Mouse (Mus musculus): Measurements from ENCODE around the gene AC161166.1. TPM values are rescaled to one million over a fixed set of nuclear protein-coding genes. Genes with fewer than 3 reads are reported as not detected.

AC161166.1 gene
- polyA plus RNA-seq, 1 experiment from 2014 or later, result 0.72 TPM

DNA sequence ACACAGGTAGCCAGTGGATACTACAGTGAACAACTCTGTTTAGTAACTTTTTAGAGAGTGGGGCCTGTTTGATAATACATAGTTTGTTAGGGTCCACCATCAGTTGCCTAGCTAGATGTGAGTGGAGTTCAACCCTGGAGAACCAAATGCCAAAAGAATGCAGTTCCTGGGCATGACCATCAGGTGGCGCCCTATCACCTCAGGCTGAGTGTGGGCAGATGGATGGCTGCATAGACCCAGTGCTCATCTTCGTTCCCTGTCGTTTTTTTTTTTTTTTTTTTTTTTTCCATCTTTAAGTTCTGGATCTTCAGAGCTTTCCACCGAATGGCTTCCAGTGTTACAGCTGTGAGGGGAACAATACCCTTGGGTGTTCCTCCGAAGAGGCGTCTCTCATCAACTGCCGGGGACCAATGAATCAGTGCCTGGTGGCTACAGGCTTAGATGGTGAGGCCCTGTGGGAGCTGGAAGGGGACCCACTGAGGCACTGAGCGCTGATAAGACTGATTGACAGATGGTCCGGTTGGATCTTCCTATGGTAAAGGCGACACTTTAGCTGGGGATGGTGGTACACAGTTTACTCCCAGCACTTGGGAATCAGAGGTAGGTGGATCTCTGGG, 38.2 kb downstream of the AC161166.1 start:
- Histone ChIP-seq H3K36me3 (no peaks in the 10 kb centered on the region), H3K9ac (no peak overlapping the region), H3K27ac (replicated peaks) (0 out of 2 replicates have a peak overlapping the region, but pooled peaks have one; percentile 60), H3K4me3 (replicated peaks) (no peak overlapping the region), H3K9me3 (replicated peaks) (0 out of 2 replicates have a peak, but pooled peaks cover 7% of the 10 kb centered on the region), H3K4me1 (peaks cover 10% of the 10 kb centered on the region), H3K27me3 (no peaks in the 10 kb centered on the region), H3K4me2 (replicated peaks) (no peak overlapping the region)
- ATAC-seq (ENCODE audit: insufficient number of reproducible peaks, low FRiP score, low TSS enrichment, low read depth), result no peak
- WGBS, result 45% methylated on average over 10 of the region's 10 CpGs

DNA sequence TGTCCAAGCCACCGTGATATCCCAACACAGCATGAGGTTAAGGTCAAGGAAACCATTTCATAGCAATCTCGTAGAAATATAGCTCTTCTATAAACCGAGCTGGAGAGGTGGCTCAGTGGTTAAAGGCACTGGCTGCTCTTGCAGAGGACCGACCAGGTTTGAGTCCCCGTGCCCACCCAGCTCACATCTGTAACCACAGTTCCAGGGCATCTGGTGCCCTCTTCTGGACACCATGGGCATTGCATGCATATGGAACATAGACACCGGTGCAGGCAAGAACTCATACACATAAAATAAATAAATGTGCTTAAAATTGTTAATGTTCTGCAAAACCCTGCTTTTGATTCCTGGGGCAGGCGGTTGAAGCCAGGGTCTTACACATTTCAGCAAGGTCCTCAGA, 39.3 kb downstream of the AC161166.1 start:
- Histone ChIP-seq H3K27me3 (no peaks in the 10 kb centered on the region), H3K36me3 (no peaks in the 10 kb centered on the region), H3K9ac (no peak overlapping the region), H3K4me1 (peaks cover 10% of the 10 kb centered on the region), H3K4me3 (replicated peaks) (no peak overlapping the region), H3K27ac (replicated peaks) (no peak overlapping the region), H3K9me3 (replicated peaks) (0 out of 2 replicates have a peak, but pooled peaks cover 9% of the 10 kb centered on the region), H3K4me2 (replicated peaks) (no peak overlapping the region)
- 75% methylated on average over 7 of the region's 7 CpGs for WGBS
- no peak for ATAC-seq (ENCODE audit: insufficient number of reproducible peaks, low FRiP score, low TSS enrichment, low read depth)

DNA sequence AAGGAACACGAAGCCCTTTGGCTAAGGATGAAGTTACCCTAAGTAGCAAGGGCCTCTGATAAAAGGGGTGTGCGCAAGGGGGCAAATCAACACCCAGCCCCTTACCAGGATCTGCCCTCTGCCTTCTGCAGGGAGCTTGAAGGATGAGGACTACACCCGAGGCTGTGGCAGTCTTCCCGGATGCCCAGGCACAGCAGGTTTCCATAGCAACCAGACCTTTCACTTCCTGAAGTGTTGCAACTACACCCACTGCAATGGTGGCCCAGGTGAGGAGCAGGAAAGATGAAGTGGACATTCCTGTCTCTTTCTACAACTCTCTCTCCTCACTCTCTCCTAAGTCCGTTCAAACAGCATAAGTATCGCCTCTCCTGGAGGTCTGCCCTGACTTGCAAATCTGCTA, 39.8 kb downstream of the AC161166.1 start:
- no peaks in the 10 kb centered on the region for H3K36me3 ChIP-seq
- H3K4me3 ChIP-seq (replicated peaks), result no peak overlapping the region
- WGBS, result 74% methylated on average over 6 of the region's 6 CpGs
- no peak overlapping the region for H3K4me2 ChIP-seq (replicated peaks)
- H3K4me1 ChIP-seq, result peaks cover 10% of the 10 kb centered on the region
- H3K9me3 ChIP-seq (replicated peaks), result 0 out of 2 replicates have a peak, but pooled peaks cover 9% of the 10 kb centered on the region
- ATAC-seq (ENCODE audit: insufficient number of reproducible peaks, low FRiP score, low TSS enrichment, low read depth), result no peak
- no peak overlapping the region for H3K9ac ChIP-seq
- no peaks in the 10 kb centered on the region for H3K27me3 ChIP-seq
- H3K27ac ChIP-seq (replicated peaks), result no peak overlapping the region

DNA sequence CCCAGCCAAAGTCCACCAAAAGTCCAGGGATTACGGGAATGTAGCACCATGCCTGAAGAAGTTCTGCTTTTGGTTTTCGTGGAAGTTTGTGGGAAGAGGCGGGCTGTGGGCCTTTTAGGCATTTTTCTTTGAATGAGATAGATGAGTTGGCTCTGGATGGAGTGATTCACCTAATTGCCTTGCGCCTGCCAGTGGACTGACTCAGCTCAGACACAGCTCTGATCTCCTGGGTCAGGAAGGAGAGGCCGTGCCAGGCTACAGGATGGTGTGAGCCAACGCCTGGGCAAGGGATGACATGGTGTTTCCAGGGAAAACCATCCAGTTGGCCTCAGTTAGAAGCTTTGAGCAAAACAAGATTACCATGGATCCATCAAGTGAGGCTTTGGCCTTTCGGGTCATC, 41.9 kb downstream of the AC161166.1 start:
- H3K27me3 ChIP-seq, result no peaks in the 10 kb centered on the region
- H3K27ac ChIP-seq (replicated peaks), result no peak overlapping the region
- WGBS, result 94% methylated on average over 7 of the region's 7 CpGs
- H3K4me1 ChIP-seq, result peaks cover 9% of the 10 kb centered on the region
- H3K36me3 ChIP-seq, result no peaks in the 10 kb centered on the region
- no peak overlapping the region for H3K4me3 ChIP-seq (replicated peaks)
- H3K4me2 ChIP-seq (replicated peaks), result no peak overlapping the region
- H3K9ac ChIP-seq, result no peak overlapping the region
- H3K9me3 ChIP-seq (replicated peaks), result 0 out of 2 replicates have a peak, but pooled peaks cover 9% of the 10 kb centered on the region
- ATAC-seq (ENCODE audit: insufficient number of reproducible peaks, low FRiP score, low TSS enrichment, low read depth), result no peak

DNA sequence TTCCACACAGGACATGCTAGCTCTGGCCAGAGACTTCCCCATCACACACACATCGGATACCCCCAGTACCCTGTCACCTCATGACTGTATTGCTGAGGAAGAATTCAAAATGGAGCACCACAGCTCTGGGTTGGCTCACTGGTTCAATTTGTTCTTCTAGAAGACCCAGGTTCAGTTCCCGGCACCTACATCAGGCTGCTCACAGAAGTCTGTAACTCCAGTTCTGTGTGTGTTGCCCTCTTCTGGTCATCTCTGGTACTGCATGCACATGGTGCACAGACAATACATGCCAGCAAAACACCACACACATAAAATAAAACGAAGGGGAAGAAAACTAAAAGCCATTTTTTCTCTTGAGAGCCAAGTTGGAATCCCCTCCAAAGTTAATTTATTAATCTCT, 43.1 kb downstream of the AC161166.1 start:
- Histone ChIP-seq H3K4me1 (no peaks in the 10 kb centered on the region; the same call in 1 of the 2 replicates), H3K4me3 (replicated peaks) (no peak overlapping the region), H3K4me2 (replicated peaks) (no peak overlapping the region), H3K9ac (no peak overlapping the region), H3K36me3 (no peaks in the 10 kb centered on the region), H3K27ac (replicated peaks) (no peak overlapping the region), H3K27me3 (no peaks in the 10 kb centered on the region), H3K9me3 (replicated peaks) (0 out of 2 replicates have a peak, but pooled peaks cover 9% of the 10 kb centered on the region)
- 82% methylated on average over 3 of the region's 3 CpGs for WGBS
- ATAC-seq (ENCODE audit: insufficient number of reproducible peaks, low FRiP score, low TSS enrichment, low read depth), result no peak

DNA sequence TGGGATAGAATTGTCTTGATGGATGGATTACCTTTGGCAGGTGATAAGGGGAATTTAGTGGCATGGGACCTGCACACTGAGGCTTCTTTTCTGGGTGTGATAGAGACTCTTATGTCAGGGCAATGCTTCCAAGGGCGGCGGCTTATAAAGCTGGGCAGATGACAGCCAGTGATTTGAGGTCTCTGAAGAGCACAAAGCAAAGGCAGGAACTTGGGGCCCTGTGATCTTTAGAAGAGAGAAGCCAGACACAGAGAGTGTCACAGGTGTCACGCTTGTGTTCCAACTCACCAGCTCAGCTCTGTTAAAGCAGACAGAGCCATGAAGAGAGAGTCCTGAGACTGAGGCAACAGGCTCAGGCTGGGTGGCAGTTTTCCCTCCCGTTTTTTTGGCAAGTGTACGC, 44.4 kb downstream of the AC161166.1 start:
- peaks cover 5% of the 10 kb centered on the region for H3K4me1 ChIP-seq
- WGBS, result 74% methylated on average over 5 of the region's 5 CpGs
- no peak for ATAC-seq (ENCODE audit: insufficient number of reproducible peaks, low FRiP score, low TSS enrichment, low read depth)
- H3K36me3 ChIP-seq, result no peaks in the 10 kb centered on the region
- no peak overlapping the region for H3K9ac ChIP-seq
- H3K9me3 ChIP-seq (replicated peaks), result 0 out of 2 replicates have a peak, but pooled peaks cover 9% of the 10 kb centered on the region
- H3K27me3 ChIP-seq, result no peaks in the 10 kb centered on the region
- H3K4me3 ChIP-seq (replicated peaks), result no peak overlapping the region
- H3K4me2 ChIP-seq (replicated peaks), result no peak overlapping the region
- H3K27ac ChIP-seq (replicated peaks), result no peak overlapping the region

DNA sequence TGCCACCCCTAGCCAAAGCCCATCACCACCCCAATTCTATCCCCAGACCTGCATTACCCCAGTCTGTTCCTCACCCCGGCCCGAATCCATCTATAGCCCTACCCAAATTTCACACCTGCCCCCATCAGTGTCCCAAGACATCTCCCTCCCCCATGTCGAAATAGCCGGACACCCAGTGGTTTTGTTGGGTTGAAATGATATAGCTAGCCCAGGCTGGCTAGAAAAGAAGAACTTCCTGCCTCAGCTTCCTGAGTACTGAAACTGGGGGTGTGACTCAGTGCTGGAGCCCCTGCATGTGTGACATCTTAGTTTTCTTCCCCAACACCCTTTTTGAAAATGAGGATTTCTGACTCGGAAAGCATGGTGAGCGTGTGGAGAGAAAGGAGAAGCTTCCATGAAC, 45.4 kb downstream of the AC161166.1 start:
- ATAC-seq (ENCODE audit: insufficient number of reproducible peaks, low FRiP score, low TSS enrichment, low read depth), result no peak
- H3K4me3 ChIP-seq (replicated peaks), result no peak overlapping the region
- H3K27ac ChIP-seq (replicated peaks), result no peak overlapping the region
- H3K4me1 ChIP-seq, result peaks cover 13% of the 10 kb centered on the region
- 85% methylated on average over 6 of the region's 6 CpGs for WGBS
- H3K27me3 ChIP-seq, result no peaks in the 10 kb centered on the region
- H3K9ac ChIP-seq, result no peak overlapping the region
- H3K36me3 ChIP-seq, result no peaks in the 10 kb centered on the region
- H3K9me3 ChIP-seq (replicated peaks), result 0 out of 2 replicates have a peak, but pooled peaks cover 9% of the 10 kb centered on the region
- H3K4me2 ChIP-seq (replicated peaks), result no peak overlapping the region

DNA sequence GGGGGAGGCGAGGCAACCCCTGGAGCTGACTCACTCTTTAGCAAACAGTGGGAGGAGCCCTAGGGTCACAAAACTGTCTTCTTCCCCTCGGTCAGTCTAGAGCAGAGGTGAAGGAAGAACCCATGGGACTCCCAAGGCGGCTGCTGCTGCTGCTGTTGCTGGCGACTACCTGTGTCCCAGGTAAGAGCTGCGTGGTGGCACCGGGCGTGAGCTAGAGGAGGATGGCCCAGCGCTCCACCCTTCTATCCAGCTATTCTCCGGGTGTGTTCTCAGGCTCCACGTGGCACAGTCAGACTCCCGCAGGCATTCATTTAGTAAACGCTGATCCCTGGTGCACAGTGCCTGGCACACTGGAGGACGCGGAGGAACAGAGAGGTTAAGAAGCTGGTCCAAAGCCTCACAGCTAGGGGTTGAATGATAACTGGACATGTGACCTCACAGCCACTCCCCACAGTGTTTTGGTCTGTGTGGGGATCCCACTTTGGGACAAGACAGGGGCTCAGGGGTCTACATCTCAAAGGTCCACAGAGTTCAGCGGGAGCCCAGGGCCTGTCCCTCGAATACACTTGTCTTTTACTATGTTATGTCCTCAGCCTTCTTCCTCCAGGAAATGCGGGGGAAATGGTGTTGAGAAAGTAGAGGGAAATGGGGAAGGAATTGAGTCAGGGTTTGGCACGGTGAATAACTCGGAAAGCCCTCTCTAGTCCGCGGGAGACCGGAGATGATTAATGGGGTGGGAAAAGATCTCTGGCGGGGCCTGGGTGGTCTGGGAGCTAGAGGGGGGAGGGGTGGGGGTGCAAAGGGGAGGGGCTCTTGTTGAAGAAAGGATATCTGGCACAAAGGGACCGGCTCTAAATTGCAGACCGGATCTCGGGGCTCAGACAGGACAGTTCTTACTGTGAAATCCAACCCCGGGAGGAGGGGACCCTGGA, 49.6 kb downstream of the AC161166.1 start, which contains the start of gene Plaur:
Gene Plaur, plus strand, starts transcription at position 97 of the 932 bp plus-strand sequence.
- ATAC-seq (ENCODE audit: insufficient number of reproducible peaks, low FRiP score, low TSS enrichment, low read depth), result peak; percentile 48
- Histone ChIP-seq H3K9me3 (replicated peaks) (no peaks in the 10 kb centered on the region), H3K4me1 (peaks cover 23% of the 10 kb centered on the region), H3K4me3 (replicated peaks) (peak within 1 kb of the TSS; percentile 34), H3K9ac (no peak within 1 kb of the TSS), H3K4me2 (replicated peaks) (peak within 1 kb of the TSS; percentile 49), H3K36me3 (no peaks in the 10 kb centered on the region), H3K27me3 (0 out of 2 replicates have a peak, but pooled peaks cover 4% of the 10 kb centered on the region), H3K27ac (replicated peaks) (0 out of 2 replicates have a peak within 1 kb of the TSS, but pooled peaks have one; percentile 1)
- 6% methylated on average over 27 of the region's 27 CpGs for WGBS

DNA sequence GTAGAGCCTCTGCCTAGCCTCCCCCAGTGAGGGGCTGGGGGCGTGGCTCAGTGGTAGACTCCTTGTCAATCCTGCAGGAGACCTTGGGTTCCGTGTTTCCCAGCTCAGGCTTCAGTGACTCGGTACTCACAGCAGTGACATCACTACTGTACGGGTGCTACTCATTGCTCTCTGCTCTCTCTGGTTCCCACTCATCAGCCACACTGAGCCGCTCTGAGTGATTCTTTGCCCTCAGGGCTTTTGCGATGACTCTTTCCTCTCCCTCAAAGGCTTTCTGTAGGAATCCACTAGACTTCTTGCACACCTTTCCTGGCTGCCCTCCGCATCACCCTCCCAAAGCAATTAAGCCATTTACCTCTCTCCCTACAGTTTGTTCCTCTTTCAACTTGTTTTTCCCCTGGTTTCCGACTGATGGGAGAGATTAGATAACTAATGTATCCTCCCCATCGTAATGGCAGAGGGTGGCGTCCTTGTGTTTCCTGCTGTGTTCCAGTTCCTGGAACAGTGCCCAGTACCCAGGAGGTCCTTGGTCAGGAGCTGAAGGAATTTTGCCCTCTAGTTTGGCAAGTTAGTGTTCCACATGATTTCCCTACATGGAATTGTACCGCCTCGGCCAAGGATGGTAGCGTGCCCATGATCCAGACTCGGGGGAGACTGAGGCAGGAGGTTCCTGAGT, 50.7 kb downstream of the AC161166.1 start:
- no peak for ATAC-seq (ENCODE audit: insufficient number of reproducible peaks, low FRiP score, low TSS enrichment, low read depth)
- Histone ChIP-seq H3K4me3 (replicated peaks) (no peak overlapping the region), H3K27ac (replicated peaks) (no peak overlapping the region)

More for the DNA sequence above, 50.7 kb downstream of the AC161166.1 start:
- 0 out of 2 replicates have a peak, but pooled peaks cover 4% of the 10 kb centered on the region for H3K27me3 ChIP-seq
- H3K36me3 ChIP-seq, result no peaks in the 10 kb centered on the region
- WGBS, result 54% methylated on average over 14 of the region's 14 CpGs
- no peak overlapping the region for H3K9ac ChIP-seq
- no peaks in the 10 kb centered on the region for H3K9me3 ChIP-seq (replicated peaks)
- H3K4me1 ChIP-seq, result peaks cover 23% of the 10 kb centered on the region
- H3K4me2 ChIP-seq (replicated peaks), result no peak overlapping the region

Measured in embryonic facial prominence, embryonic 15.5 days (tissue).